Mouse (Mus musculus): ENCODE results near the gene Tnni2. TPM values are rescaled to one million over a fixed set of nuclear protein-coding genes. Genes with fewer than 3 reads are reported as not detected.

The Tnni2 gene
- polyA plus RNA-seq (2014; fragmentation: Nextera tagmentation; extraction: Ambion mirVana): 46.1 and 51.6 TPM in 2 replicates

DNA sequence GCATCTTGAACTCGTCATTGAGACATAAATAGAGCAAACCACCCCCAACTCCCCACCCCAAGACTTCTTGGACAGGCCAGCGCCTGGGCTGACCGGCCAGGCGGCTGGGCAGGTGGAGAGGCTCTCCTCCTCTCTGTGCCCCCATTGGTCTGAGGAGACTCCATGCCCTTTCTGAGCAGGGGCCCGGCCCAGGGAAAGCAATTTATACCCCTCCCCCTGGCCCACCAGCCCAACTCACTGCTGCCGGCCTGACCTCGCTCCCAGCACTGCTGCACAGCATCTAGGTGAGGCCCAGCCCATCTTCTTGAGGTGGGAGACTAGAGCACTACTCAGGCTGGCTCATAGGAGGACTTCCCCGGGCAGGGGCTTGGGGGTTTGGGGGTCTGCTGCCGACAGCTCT is at the start of gene Tnni2:
TSS of gene Tnni2 (plus strand) at position 224 of the 400 bp plus-strand sequence.
- peaks cover 18% of the 10 kb centered on the region for H3K4me1 ChIP-seq (ENCODE audit: control insufficient read depth, insufficient read depth, low read length)
- H3K27me3 ChIP-seq (ENCODE audit: control insufficient read depth, insufficient read depth, low read length): no peaks in the 10 kb centered on the region
- peak within 1 kb of the TSS; percentile 58; the same call in 1 of the 2 replicates for H3K9ac ChIP-seq (ENCODE audit: low read depth, low read length)
- peak within 1 kb of the TSS; percentile 77 for H3K27ac ChIP-seq (ENCODE audit: low read depth, low read length)
- ATAC-seq (replicated peaks; ENCODE audit: insufficient number of reproducible peaks, low FRiP score, low TSS enrichment): no peak
- no peaks in the 10 kb centered on the region for H3K36me3 ChIP-seq (ENCODE audit: control insufficient read depth, insufficient read depth, low read length)
- no peak within 1 kb of the TSS for H3K4me3 ChIP-seq (ENCODE audit: low read depth, low read length)
- H3K9me3 ChIP-seq (replicated peaks; ENCODE audit: control insufficient read depth, low read length): no peaks in the 10 kb centered on the region
- no peak within 1 kb of the TSS for H3K4me2 ChIP-seq
- WGBS (ENCODE audit: insufficient replicate concordance): 69% methylated on average over 9 of the region's 9 CpGs

DNA sequence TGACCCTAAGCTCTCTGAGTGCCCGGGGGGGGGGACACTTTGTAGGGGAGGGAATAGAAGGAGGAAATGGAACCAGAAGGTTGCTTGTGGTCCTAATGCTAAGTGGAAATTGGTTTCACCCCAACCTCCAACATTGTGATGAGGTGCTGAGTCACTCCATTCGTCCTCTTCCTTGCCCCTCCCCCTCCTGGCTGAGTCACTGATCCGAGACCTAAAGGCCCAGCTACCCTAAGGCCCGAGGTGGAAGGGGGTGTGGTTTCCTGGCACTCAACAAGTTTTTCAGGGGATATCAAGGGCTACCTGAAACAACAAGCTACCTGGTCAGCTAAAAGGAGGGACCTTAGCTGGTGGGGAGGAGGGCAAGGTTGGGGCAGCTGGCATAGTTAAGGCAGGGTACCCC is 48.4 kb upstream of the Tnni2 start:
- peak; percentile 74 for ATAC-seq (replicated peaks; ENCODE audit: insufficient number of reproducible peaks, low FRiP score, low TSS enrichment)
- Histone ChIP-seq H3K27me3 (ENCODE audit: control insufficient read depth, insufficient read depth, low read length) (no peaks in the 10 kb centered on the region), H3K4me2 (no peak overlapping the region), H3K4me3 (ENCODE audit: low read depth, low read length) (no peak overlapping the region), H3K4me1 (ENCODE audit: control insufficient read depth, insufficient read depth, low read length) (peaks cover 3% of the 10 kb centered on the region), H3K9me3 (replicated peaks; ENCODE audit: control insufficient read depth, low read length) (no peaks in the 10 kb centered on the region), H3K9ac (ENCODE audit: low read depth, low read length) (no peak overlapping the region), H3K36me3 (ENCODE audit: control insufficient read depth, insufficient read depth, low read length) (no peaks in the 10 kb centered on the region), H3K27ac (ENCODE audit: low read depth, low read length) (no peak overlapping the region)
- 32% methylated on average over 4 of the region's 4 CpGs for WGBS (ENCODE audit: insufficient replicate concordance)

DNA sequence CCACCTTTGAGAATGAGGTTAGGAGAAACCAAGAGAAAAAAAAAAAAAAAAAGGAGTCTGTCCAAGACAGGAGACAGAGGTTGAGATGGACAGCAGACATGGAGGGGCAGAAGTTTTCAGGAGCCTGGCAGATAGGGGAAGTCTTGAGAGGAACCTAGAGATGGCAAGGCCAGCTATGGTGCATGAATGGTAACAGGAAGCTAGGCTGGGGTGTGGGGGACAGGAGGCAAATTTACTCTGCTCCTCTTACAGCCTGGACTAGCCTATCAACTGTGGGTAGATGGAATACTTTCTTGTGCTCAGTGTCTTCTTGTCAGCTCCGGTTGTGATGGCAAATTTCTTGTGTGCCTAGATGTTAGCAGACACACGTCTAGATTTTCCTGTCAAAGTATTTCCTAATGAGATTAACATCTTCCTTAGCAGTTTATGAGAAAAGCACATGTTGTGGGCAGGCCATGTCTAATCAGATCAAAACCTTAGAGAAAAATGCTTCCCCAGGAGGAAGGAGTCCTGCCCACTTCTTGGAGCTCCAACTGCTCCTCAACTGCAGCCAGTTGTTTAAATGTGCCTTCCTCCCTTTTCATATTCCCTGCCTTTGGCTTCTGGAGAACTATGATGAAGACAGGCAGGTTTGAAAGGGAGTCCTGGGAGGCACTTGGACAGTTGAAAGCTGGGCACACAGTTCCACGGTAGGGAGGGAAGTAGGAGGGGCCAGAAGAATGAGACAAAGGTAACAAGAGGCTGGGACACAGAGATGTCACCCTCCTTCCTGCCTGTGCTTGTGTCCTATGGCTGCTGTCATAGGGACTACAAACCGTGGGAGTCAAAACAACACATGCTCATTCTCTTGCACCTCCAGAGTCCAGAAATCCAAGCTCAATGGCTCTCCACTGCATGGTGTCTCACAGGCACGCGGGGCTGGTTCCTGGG is 47.1 kb upstream of the Tnni2 start:
- no peaks in the 10 kb centered on the region for H3K36me3 ChIP-seq (ENCODE audit: control insufficient read depth, insufficient read depth, low read length)
- no peak for ATAC-seq (replicated peaks; ENCODE audit: insufficient number of reproducible peaks, low FRiP score, low TSS enrichment)
- H3K4me3 ChIP-seq (ENCODE audit: low read depth, low read length): no peak overlapping the region
- no peaks in the 10 kb centered on the region for H3K9me3 ChIP-seq (replicated peaks; ENCODE audit: control insufficient read depth, low read length)
- H3K9ac ChIP-seq (ENCODE audit: low read depth, low read length): no peak overlapping the region
- H3K4me1 ChIP-seq (ENCODE audit: control insufficient read depth, insufficient read depth, low read length): peaks cover 5% of the 10 kb centered on the region
- no peak overlapping the region for H3K4me2 ChIP-seq
- H3K27ac ChIP-seq (ENCODE audit: low read depth, low read length): no peak overlapping the region
- H3K27me3 ChIP-seq (ENCODE audit: control insufficient read depth, insufficient read depth, low read length): no peaks in the 10 kb centered on the region
- 69% methylated on average over 6 of the region's 6 CpGs for WGBS (ENCODE audit: insufficient replicate concordance)

DNA sequence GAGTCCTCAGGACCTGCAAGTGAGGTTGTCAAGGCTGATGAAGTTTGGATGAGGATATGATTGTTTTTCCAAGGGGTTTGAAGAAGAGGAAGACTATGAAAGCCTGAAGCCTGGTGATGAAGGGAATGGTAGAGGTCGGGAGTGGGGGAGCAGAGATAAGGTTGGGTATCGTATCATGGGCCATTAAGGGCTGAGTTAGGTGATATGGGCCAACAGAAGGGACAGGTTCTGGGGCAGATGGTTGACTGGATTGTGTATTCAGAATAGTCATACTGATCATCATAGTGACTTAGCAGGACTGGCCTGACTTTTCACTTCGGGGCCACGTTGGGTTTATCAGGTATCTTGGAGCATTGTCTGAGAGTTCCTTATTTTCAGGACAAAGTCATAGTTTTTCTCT is 46.1 kb upstream of the Tnni2 start:
- Histone ChIP-seq H3K27me3 (ENCODE audit: control insufficient read depth, insufficient read depth, low read length) (no peaks in the 10 kb centered on the region), H3K27ac (ENCODE audit: low read depth, low read length) (no peak overlapping the region), H3K4me1 (ENCODE audit: control insufficient read depth, insufficient read depth, low read length) (peaks cover 6% of the 10 kb centered on the region), H3K9me3 (replicated peaks; ENCODE audit: control insufficient read depth, low read length) (no peaks in the 10 kb centered on the region), H3K4me3 (ENCODE audit: low read depth, low read length) (no peak overlapping the region), H3K4me2 (no peak overlapping the region), H3K9ac (ENCODE audit: low read depth, low read length) (no peak overlapping the region), H3K36me3 (ENCODE audit: control insufficient read depth, insufficient read depth, low read length) (no peaks in the 10 kb centered on the region)
- ATAC-seq (replicated peaks; ENCODE audit: insufficient number of reproducible peaks, low FRiP score, low TSS enrichment): no peak
- 71% methylated on average over 4 of the region's 4 CpGs for WGBS (ENCODE audit: insufficient replicate concordance)

DNA sequence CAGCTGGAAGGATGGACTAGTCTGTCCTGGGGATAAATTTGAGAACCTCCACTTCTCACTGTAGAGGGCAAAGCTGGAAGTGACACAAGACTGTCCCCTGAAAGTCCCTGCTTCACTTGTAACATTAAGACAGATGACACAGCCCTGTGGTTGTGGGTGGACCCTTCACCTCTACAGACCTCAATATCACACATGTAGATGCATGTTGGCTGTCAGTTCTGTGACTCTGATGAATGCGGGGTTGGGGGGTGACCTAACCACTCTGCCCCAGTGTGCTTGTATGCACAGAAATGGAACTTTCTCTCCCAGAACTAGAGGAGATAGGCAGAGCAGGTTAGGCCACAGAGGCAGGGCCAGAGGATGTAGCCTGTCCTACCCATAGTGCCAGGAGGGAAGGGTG is 45.0 kb upstream of the Tnni2 start:
- ATAC-seq (replicated peaks; ENCODE audit: insufficient number of reproducible peaks, low FRiP score, low TSS enrichment): no peak
- Histone ChIP-seq H3K4me1 (ENCODE audit: control insufficient read depth, insufficient read depth, low read length) (peaks cover 7% of the 10 kb centered on the region), H3K27ac (ENCODE audit: low read depth, low read length) (no peak overlapping the region), H3K27me3 (ENCODE audit: control insufficient read depth, insufficient read depth, low read length) (no peaks in the 10 kb centered on the region), H3K9me3 (replicated peaks; ENCODE audit: control insufficient read depth, low read length) (no peaks in the 10 kb centered on the region), H3K4me3 (ENCODE audit: low read depth, low read length) (no peak overlapping the region), H3K36me3 (ENCODE audit: control insufficient read depth, insufficient read depth, low read length) (no peaks in the 10 kb centered on the region), H3K9ac (ENCODE audit: low read depth, low read length) (no peak overlapping the region), H3K4me2 (no peak overlapping the region)
- WGBS (ENCODE audit: insufficient replicate concordance): 87% methylated on average over 1 of the region's 1 CpGs

DNA sequence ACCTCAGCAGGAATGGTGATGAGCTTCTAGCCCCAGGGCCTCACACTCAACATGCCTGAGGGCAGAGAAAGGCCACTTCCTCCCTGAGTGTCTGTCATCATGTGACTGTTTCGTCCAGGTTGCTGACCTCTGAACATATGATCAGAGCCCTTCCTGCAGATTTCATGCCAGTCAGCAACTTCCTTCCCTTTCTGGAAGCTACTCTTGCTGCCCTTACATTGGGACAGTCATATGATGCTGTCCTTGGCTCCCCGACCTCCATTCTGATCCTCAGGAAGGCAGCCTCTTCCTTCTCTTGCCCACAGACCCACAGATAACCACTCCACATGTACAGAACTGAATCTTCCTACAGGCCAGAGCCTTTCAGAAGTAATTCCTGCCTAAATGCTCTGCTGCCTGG is 43.6 kb upstream of the Tnni2 start:
- Histone ChIP-seq H3K9ac (ENCODE audit: low read depth, low read length) (no peak overlapping the region), H3K27ac (ENCODE audit: low read depth, low read length) (no peak overlapping the region), H3K27me3 (ENCODE audit: control insufficient read depth, insufficient read depth, low read length) (no peaks in the 10 kb centered on the region), H3K4me1 (ENCODE audit: control insufficient read depth, insufficient read depth, low read length) (peaks cover 7% of the 10 kb centered on the region), H3K36me3 (ENCODE audit: control insufficient read depth, insufficient read depth, low read length) (no peaks in the 10 kb centered on the region), H3K4me3 (ENCODE audit: low read depth, low read length) (no peak overlapping the region), H3K4me2 (no peak overlapping the region), H3K9me3 (replicated peaks; ENCODE audit: control insufficient read depth, low read length) (no peaks in the 10 kb centered on the region)
- WGBS (ENCODE audit: insufficient replicate concordance): 51% methylated on average over 2 of the region's 2 CpGs
- ATAC-seq (replicated peaks; ENCODE audit: insufficient number of reproducible peaks, low FRiP score, low TSS enrichment): no peak

DNA sequence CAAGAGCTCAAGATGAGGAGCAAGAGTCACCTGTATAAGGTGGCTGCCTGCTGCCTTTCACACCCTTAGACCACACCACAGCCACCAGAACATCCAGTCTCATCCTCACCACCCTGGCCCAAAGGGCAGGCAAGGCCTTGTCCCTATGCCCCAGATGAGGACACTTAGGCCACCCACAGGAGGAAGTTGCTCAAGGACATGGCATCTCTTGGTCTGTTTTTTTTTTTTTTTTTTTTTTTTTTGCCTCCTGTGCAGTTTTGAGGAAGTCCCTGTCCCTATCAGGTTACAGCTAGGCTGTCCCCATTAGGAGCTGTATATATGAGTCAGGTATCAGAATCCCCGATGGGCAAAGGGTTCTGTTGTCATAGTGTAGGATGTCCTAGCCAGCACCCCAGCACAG is 42.4 kb upstream of the Tnni2 start:
- no peaks in the 10 kb centered on the region for H3K9me3 ChIP-seq (replicated peaks; ENCODE audit: control insufficient read depth, low read length)
- no peaks in the 10 kb centered on the region for H3K27me3 ChIP-seq (ENCODE audit: control insufficient read depth, insufficient read depth, low read length)
- ATAC-seq (replicated peaks; ENCODE audit: insufficient number of reproducible peaks, low FRiP score, low TSS enrichment): no peak
- H3K4me2 ChIP-seq: no peak overlapping the region
- H3K27ac ChIP-seq (ENCODE audit: low read depth, low read length): no peak overlapping the region
- no peak overlapping the region for H3K9ac ChIP-seq (ENCODE audit: low read depth, low read length)
- 67% methylated on average over 1 of the region's 1 CpGs for WGBS (ENCODE audit: insufficient replicate concordance)
- H3K4me3 ChIP-seq (ENCODE audit: low read depth, low read length): no peak overlapping the region
- H3K4me1 ChIP-seq (ENCODE audit: control insufficient read depth, insufficient read depth, low read length): peaks cover 7% of the 10 kb centered on the region
- no peaks in the 10 kb centered on the region for H3K36me3 ChIP-seq (ENCODE audit: control insufficient read depth, insufficient read depth, low read length)

DNA sequence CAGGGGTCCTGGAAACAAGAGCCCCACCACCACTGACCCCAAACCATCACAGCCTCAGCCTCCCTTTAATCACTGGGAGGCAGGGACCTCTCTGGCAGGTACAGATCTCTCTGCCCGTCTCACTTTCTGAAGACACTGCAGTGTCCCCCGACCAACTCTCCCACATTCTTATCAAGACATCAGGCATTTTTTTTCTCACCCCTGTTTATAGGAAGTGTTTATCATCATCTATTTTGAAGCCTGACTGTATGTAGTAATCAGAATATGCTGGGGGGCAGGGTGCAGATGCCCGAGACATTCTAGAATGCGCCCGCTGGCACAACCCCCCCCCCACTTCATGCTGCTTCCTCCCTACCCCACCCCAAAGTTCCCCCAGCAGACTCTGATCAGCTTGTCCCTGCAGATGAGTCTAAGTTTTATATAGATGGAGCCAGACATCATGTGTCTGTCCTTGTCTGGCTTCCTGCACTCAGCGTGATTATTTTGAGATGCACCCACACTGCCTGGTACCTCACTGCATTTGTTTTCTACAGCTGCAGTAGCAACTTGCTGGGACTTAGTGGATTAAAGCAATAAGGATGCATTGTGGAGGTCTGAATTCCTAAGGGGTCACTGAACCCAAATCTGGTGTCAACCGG is 41.4 kb upstream of the Tnni2 start:
- ATAC-seq (replicated peaks; ENCODE audit: insufficient number of reproducible peaks, low FRiP score, low TSS enrichment): no peak
- H3K4me1 ChIP-seq (ENCODE audit: control insufficient read depth, insufficient read depth, low read length): peaks cover 7% of the 10 kb centered on the region
- H3K9me3 ChIP-seq (replicated peaks; ENCODE audit: control insufficient read depth, low read length): no peaks in the 10 kb centered on the region
- no peak overlapping the region for H3K4me2 ChIP-seq
- H3K4me3 ChIP-seq (ENCODE audit: low read depth, low read length): no peak overlapping the region
- H3K9ac ChIP-seq (ENCODE audit: low read depth, low read length): no peak overlapping the region
- H3K27ac ChIP-seq (ENCODE audit: low read depth, low read length): no peak overlapping the region
- H3K27me3 ChIP-seq (ENCODE audit: control insufficient read depth, insufficient read depth, low read length): no peaks in the 10 kb centered on the region
- H3K36me3 ChIP-seq (ENCODE audit: control insufficient read depth, insufficient read depth, low read length): no peaks in the 10 kb centered on the region
- 67% methylated on average over 7 of the region's 7 CpGs for WGBS (ENCODE audit: insufficient replicate concordance)
